8 mouse cellular contexts compared by ENCODE assay signal in the genomic region with DNA sequence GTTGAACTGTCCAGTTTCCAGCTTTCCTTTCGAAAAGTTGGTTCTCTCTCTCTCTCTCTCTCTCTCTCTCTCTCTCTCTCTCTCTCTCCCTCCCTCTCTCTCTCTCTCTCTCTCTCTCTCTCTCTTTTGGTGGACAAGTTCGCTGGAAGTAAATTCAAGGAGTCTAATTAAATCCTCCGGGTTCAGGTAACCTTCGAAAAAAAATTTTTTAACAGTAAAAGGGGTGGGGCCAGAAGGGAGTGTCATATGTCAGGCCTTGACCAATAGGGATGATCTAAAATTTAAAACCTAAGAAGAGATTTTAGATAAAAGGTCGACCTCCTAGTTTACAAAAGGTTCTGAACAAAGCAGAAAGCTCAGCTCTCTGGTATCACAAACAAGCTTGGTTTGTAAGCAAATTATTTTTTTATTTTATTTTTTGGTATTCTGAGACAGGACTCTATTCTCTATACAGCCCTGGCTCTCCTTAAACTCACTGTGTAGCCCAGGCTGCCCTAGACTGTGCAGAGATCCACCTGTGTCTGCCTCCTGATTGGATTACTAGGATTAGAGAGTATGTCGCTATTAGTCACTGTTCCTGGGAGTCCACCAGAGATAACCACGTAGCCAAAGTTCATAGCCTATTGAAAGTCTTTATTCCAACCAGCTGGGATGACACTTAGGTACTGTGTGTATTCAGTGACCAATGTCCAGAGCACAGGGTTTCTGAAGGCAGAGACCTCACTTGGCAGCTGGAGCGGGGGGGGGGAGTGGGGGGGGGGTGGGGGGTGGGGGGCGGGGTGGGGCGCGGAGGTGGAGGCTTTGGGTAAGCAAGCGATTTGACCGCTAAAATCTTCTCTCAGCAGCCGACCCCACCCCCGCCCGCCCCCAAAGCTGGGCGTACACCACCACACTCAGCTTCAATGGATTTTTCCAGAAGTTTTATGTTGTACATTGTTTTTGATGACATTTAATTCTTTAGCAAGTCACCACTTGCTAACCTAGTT. TPM values are rescaled to one million over a fixed set of nuclear protein-coding genes. Genes with fewer than 3 reads are reported as not detected.
DNase-seq lines count a peak whose midpoint lies in the region; ATAC-seq and TF ChIP-seq lines count a peak whose summit lies in the region.

No protein-coding gene starts in this region.

- H3K9ac ChIP-seq in embryonic facial prominence, embryonic 13.5 days: peak overlapping the region; percentile 93
- peak overlapping the region; percentile 94 for H3K9ac ChIP-seq in heart, postnatal 0 days (replicated peaks; ENCODE audit: low read depth, low read length)

- peak; percentile 62 for ATAC-seq in embryonic facial prominence, embryonic 13.5 days (ENCODE audit: insufficient number of reproducible peaks, insufficient read depth, low FRiP score, low TSS enrichment, low read depth)
- peak; percentile 87 for ATAC-seq in heart, postnatal 0 days (ENCODE audit: insufficient read depth, low read depth)

- 0% methylated on average over 17 of the region's 17 CpGs for WGBS in embryonic facial prominence, embryonic 13.5 days
- WGBS in heart, postnatal 0 days: 1% methylated on average over 13 of the region's 17 CpGs

- peaks cover 20% of the 10 kb centered on the region for H3K36me3 ChIP-seq in embryonic facial prominence, embryonic 13.5 days
- peaks cover 11% of the 10 kb centered on the region for H3K36me3 ChIP-seq in heart, postnatal 0 days (replicated peaks; ENCODE audit: control insufficient read depth, insufficient read depth, low read length)

- peak overlapping the region; percentile 99 for H3K27ac ChIP-seq in embryonic facial prominence, embryonic 13.5 days
- peak overlapping the region; percentile 100 for H3K27ac ChIP-seq in heart, postnatal 0 days (ENCODE audit: low read depth)

- no peaks in the 10 kb centered on the region for H3K27me3 ChIP-seq in embryonic facial prominence, embryonic 13.5 days
- no peaks in the 10 kb centered on the region for H3K27me3 ChIP-seq in heart, postnatal 0 days (ENCODE audit: control insufficient read depth, insufficient read depth, low read length)

- no peaks in the 10 kb centered on the region for H3K9me3 ChIP-seq in embryonic facial prominence, embryonic 13.5 days
- H3K9me3 ChIP-seq in heart, postnatal 0 days (replicated peaks; ENCODE audit: control insufficient read depth, low read length): no peaks in the 10 kb centered on the region

- DNase-seq in CD8-positive naive resting alpha-beta T cell, adult 2 months (ENCODE audit: low read depth in 2 of 2, low spot score in 2 of 2): peak; percentile 37 to 64
- peak; percentile 57 for DNase-seq in ZHBTc4 (ENCODE audit: low read depth, low spot score)
- peak; percentile 95 for DNase-seq in heart, postnatal 0 days (ENCODE audit: low spot score)
- DNase-seq in kidney, postnatal 36 days: peak; percentile 51 to 78
- peak; percentile 75 for DNase-seq in mesoderm, embryonic 11.5 days (ENCODE audit: low read depth, low spot score)
- peak; percentile 30 for DNase-seq in testis, postnatal 14 days (ENCODE audit: low spot score)
- DNase-seq in right cerebral cortex, postnatal 36 days (ENCODE audit: low spot score in 2 of 2): no peak

- peaks cover 26% of the 10 kb centered on the region for H3K4me1 ChIP-seq in embryonic facial prominence, embryonic 13.5 days
- peaks cover 18% of the 10 kb centered on the region for H3K4me1 ChIP-seq in heart, postnatal 0 days (ENCODE audit: control insufficient read depth, insufficient read depth)

- H3K4me2 ChIP-seq in embryonic facial prominence, embryonic 13.5 days: peak overlapping the region; percentile 69
- H3K4me2 ChIP-seq in heart, postnatal 0 days (ENCODE audit: low read depth, low read length): peak overlapping the region; percentile 84

- no peak for TF ChIP-seq CTCF in heart, postnatal 0 days (IDR thresholded peaks at IDR 0.05; ENCODE audit: low read depth)

- no peak for TF ChIP-seq EP300 in heart, postnatal 0 days (IDR thresholded peaks at IDR 0.05; ENCODE audit: low read depth)

- H3K4me3 ChIP-seq in embryonic facial prominence, embryonic 13.5 days: peak overlapping the region; percentile 67
- H3K4me3 ChIP-seq in heart, postnatal 0 days (ENCODE audit: low read depth, low read length): peak overlapping the region; percentile 72

RNA-seq across cellular contexts. Expression of gene Cflar, which starts 1.1 kb away (rescaled TPM):
- 39.0 and 44.4 TPM in 2 replicates for polyA plus RNA-seq in embryonic facial prominence, embryonic 13.5 days (2015; fragmentation: Nextera tagmentation; extraction: Ambion mirVana)
- total RNA-seq in heart, postnatal 0 days (2014; rRNA removed; ENCODE audit: low replicate concordance): 44.4 and 102 TPM in 2 replicates
- polyA plus RNA-seq in heart, postnatal 0 days (2015; fragmentation: Nextera tagmentation; extraction: Ambion mirVana): 49.8 and 53.6 TPM in 2 replicates

RNA-seq across cellular contexts. Expression of gene Als2cr12, which starts 16.6 kb away (rescaled TPM):
- polyA plus RNA-seq in embryonic facial prominence, embryonic 13.5 days (2015; fragmentation: Nextera tagmentation; extraction: Ambion mirVana): not detected in 2 replicates
- total RNA-seq in heart, postnatal 0 days (2014; rRNA removed; ENCODE audit: low replicate concordance): not detected in 2 replicates
- polyA plus RNA-seq in heart, postnatal 0 days (2015; fragmentation: Nextera tagmentation; extraction: Ambion mirVana): not detected in 2 replicates

Comparison
In these comparisons a context has a peak if more than half of its experiments do, and no peak if none do; other contexts are left out.
1. DNase-seq: peak in CD8-positive naive resting alpha-beta T cell, adult 2 months (2 of 2), ZHBTc4 (single experiment), heart, postnatal 0 days (single experiment), kidney, postnatal 36 days (2 of 2), mesoderm, embryonic 11.5 days (single experiment) and testis, postnatal 14 days (single experiment); none in right cerebral cortex, postnatal 36 days (0 of 2).